Mouse (Mus musculus) small intestine, adult 2 months (tissue): Measurements from ENCODE around the gene Alox12. TPM values are rescaled to one million over a fixed set of nuclear protein-coding genes. Genes with fewer than 3 reads are reported as not detected.

Experiments used
- H3K27ac ChIP-seq: fragments of 200-500 bp; 2 replicates; pipeline ENCODE4 v1.5.1; 2012; ENCODE audit warnings: low read depth, low read length, control low read depth, inconsistent platforms; ENCODE audit not compliant: insufficient read depth
- H3K27me3 ChIP-seq: fragments of 200-500 bp; 2 replicates; pipeline ENCODE4 v1.6.1; 2012; ENCODE audit warnings: mild to moderate bottlenecking, moderate library complexity, low read length, inconsistent platforms; ENCODE audit not compliant: control insufficient read depth, insufficient read depth
- H3K36me3 ChIP-seq: fragments of 200-500 bp; 2 replicates; pipeline ENCODE4 v1.6.1; 2012; ENCODE audit warnings: mild to moderate bottlenecking, low read length, control low read depth, inconsistent platforms; ENCODE audit not compliant: control insufficient read depth, insufficient read depth
- H3K4me1 ChIP-seq: fragments of 200-500 bp; 2 replicates; pipeline ENCODE4 v1.6.1; 2012; ENCODE audit warnings: low read length, inconsistent platforms, mixed read lengths; ENCODE audit not compliant: control insufficient read depth, insufficient read depth, insufficient read length
- H3K4me3 ChIP-seq: fragments of 200-500 bp; 2 replicates; pipeline ENCODE4 v1.5.1; 2012; ENCODE audit warnings: low read depth, mild to moderate bottlenecking, control low read depth, inconsistent platforms, low read length, moderate library complexity
- CTCF ChIP-seq: fragments of 200-500 bp; IDR thresholded peaks from 2 replicates; pipeline ENCODE4 v1.5.1; 2012; ENCODE audit warnings: low read depth, mild to moderate bottlenecking, control low read depth, inconsistent platforms, low read length, moderate library complexity, mixed read lengths; ENCODE audit not compliant: insufficient replicate concordance, insufficient read length; ENCODE audit errors: extremely low read depth
- POLR2A ChIP-seq: fragments of 200-500 bp; IDR thresholded peaks from 2 replicates; pipeline ENCODE4 v1.6.1; 2012; ENCODE audit warnings: low read depth, mild to moderate bottlenecking, control low read depth, inconsistent platforms, low read length, moderate library complexity
- WGBS: fragments of 180-500 bp; shearing (Covaris S2); methylation state at CpG from one replicate; pipeline ENCODE4 v1.1.7; 2018; 5-methylcytosine and 5-hydroxymethylcytosine counted together
- polyA plus RNA-seq: library from polyadenylated mRNA; depleted of rRNA; stranded (reverse); fragments of >200 nt; gene quantifications from 2 replicates; pipeline ENCODE4 v1.2.3, GENCODE M21; 2012; rRNA removed

Gene Alox12
- polyA plus RNA-seq, 1 experiment = 1.6 TPM

GRCm38 (mm10) chr11:70192157-70192556 is 63.0 kb downstream of the Alox12 start:
- no peaks in the 10 kb centered on the region for H3K4me1 ChIP-seq
- H3K27me3 ChIP-seq = no peaks in the 10 kb centered on the region
- no peak overlapping the region for H3K27ac ChIP-seq
- no peaks in the 10 kb centered on the region for H3K36me3 ChIP-seq
- H3K4me3 ChIP-seq = no peak overlapping the region
- TF ChIP-seq CTCF (no peak), POLR2A (no peak)
- WGBS = 68% methylated on average over 4 of the region's 4 CpGs

Other genes with a start within 250 kb of the Alox12 start
- gene Acadvl, start 239.9 kb downstream of the Alox12 start, polyA plus RNA-seq = 65.6 and 109 TPM in 2 replicates
- gene Dlg4, start 238.4 kb downstream of the Alox12 start, polyA plus RNA-seq = 5.3 and 5.5 TPM in 2 replicates
- not detected in 2 replicates for gene Asgr1, start 201.3 kb downstream of the Alox12 start, polyA plus RNA-seq
- 0.16 and 0.30 TPM in 2 replicates for gene Asgr2, start 162.7 kb downstream of the Alox12 start, polyA plus RNA-seq
- 0.93 and 1.6 TPM in 2 replicates for gene Mgl2, start 125.0 kb downstream of the Alox12 start, polyA plus RNA-seq
- 0.24 and 1.0 TPM in 2 replicates for gene Clec10a, start 99.2 kb downstream of the Alox12 start, polyA plus RNA-seq
- gene Slc16a11, start 42.6 kb downstream of the Alox12 start, polyA plus RNA-seq = 6.6 and 12.7 TPM in 2 replicates
- 3.2 and 4.7 TPM in 2 replicates for gene Slc16a13, start 34.3 kb downstream of the Alox12 start, polyA plus RNA-seq
- gene Bcl6b, start 25.6 kb downstream of the Alox12 start, polyA plus RNA-seq = 0.98 and 2.2 TPM in 2 replicates
- gene 0610010K14Rik, start 17.4 kb downstream of the Alox12 start, polyA plus RNA-seq = 25.2 and 45.3 TPM in 2 replicates
- gene Gm21988, start 15.5 kb downstream of the Alox12 start, polyA plus RNA-seq = 2.6 and 4.4 TPM in 2 replicates
- gene Rnasek, start 15.5 kb downstream of the Alox12 start, polyA plus RNA-seq = 86.6 and 182 TPM in 2 replicates
- gene Alox12e, start 67.3 kb upstream of the Alox12 start, polyA plus RNA-seq = 0.24 and 0.51 TPM in 2 replicates
- gene Alox15, start 96.7 kb upstream of the Alox12 start, polyA plus RNA-seq = 3.2 and 8.7 TPM in 2 replicates
- 7.5 and 12.2 TPM in 2 replicates for gene Pelp1, start 154.7 kb upstream of the Alox12 start, polyA plus RNA-seq
- 15.3 and 23.2 TPM in 2 replicates for gene Arrb2, start 177.3 kb upstream of the Alox12 start, polyA plus RNA-seq
- 16.4 and 24.1 TPM in 2 replicates for gene Med11, start 196.6 kb upstream of the Alox12 start, polyA plus RNA-seq
- 2.5 and 7.1 TPM in 2 replicates for gene Zmynd15, start 204.1 kb upstream of the Alox12 start, polyA plus RNA-seq
- 28.1 and 48.0 TPM in 2 replicates for gene Cxcl16, start 204.6 kb upstream of the Alox12 start, polyA plus RNA-seq
- gene Tm4sf5, start 249.9 kb upstream of the Alox12 start, polyA plus RNA-seq = 331 and 587 TPM in 2 replicates